Mouse (Mus musculus): Measurements from ENCODE around the gene Adat2.
A peak's percentile ranks its signal among the peaks of the same experiment; 100 is the strongest.

The Adat2 gene

DNA sequence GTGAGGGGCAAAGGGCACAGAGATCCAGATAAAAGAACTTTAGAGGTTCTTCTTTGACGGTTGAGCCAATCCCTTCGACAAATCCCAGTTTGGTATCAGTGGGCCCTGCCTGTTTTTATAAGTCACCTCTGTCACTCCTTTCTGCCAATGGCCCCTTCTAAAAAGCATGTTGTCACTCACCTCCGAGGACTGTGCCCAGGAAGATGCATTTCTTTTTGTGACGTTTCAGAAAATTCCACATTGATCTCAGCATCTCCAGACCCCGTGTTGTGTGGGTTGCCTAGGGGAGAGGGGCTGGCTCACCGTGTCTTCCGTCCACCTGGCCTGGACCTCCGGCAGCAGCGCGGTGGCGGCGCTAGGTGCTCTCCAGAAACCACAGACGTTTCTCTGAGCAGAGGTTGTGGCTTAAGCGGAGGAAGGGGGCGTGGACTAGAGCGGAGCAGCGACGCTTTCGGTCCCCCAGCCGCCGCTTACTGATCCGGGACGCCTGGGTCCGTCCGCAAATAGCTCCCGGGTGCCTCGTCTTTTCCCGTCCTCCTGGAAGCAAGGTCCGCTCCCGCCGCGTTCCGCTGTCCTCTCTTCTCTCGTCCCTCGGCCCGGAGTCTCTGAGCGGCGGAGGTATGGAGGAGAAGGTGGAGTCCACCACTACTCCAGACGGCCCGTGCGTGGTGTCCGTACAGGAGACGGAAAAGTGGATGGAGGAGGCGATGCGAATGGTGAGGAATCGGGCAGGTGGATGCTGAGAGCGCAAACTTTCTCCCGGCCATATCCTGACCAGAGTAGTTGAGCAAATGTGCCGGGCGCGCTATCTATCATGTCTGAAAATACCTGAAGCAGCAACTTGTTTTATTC, at the start of gene Adat2, which contains the start of gene Pex3:
TSS of gene Adat2 (plus strand) at position 249 of the 852 bp plus-strand sequence.
TSS of gene Pex3 (minus strand) at position 497 of the 852 bp plus-strand sequence.
- DNase-seq (ENCODE audit: low spot score) = peak; percentile 91

DNA sequence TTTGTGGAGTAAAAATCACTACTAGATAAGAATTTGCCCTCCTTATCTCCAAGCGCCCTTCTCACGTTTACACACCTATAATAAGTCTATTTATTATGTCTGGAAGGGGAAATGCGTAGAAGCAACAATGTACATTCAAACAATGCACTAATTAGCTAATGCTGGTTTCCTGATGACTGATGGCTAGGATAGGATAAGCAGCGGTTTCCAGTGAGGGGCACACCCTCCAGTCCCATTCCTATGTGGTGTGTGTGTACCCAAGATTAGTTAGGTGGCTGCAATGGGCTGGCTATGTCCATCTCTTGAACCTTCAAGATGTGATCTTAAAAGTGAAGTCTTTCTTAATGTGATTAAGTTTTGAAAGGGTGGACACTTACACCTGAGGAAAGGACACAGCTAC, 30.8 kb upstream of the Adat2 start:
- peak; percentile 61 for DNase-seq (ENCODE audit: low spot score)

GRCm38 (mm10) chr10:13528155-13528554, 24.5 kb upstream of the Adat2 start:
- no peak for DNase-seq (ENCODE audit: low spot score)

- DNase-seq (ENCODE audit: low spot score) = no peak
Observed at GRCm38 (mm10) chr10:13534751-13535150, 17.9 kb upstream of the Adat2 start.

- DNase-seq (ENCODE audit: low spot score) = no peak
Observed at GRCm38 (mm10) chr10:13536706-13537105, 16.0 kb upstream of the Adat2 start.

DNA sequence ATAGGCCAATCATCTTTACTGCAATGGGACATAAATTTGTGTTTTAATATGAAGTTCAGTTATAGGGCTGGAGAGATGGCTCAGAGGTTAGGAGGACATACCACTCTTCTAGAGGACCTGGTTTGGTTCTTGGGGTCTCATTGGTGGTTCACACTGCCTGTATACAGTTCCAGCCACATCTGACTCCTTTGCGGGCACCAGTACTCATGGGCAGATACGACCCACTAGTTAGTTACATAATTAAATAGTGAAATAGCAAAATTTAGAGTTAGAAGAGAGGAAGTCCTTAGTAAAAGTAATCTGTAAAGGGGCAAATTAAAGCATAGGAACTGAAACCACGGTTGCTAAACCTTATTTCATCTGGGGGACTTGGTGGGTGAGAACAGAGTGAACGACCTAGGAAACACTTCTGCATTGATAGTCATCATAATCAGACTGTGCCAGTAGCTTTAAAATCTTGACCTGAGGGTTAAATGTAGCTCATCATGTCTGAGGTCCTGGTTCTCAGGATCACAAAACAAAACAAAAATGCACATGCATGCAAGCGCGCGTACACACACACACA, 12.8 kb upstream of the Adat2 start:
- no peak for DNase-seq (ENCODE audit: low spot score)

DNA sequence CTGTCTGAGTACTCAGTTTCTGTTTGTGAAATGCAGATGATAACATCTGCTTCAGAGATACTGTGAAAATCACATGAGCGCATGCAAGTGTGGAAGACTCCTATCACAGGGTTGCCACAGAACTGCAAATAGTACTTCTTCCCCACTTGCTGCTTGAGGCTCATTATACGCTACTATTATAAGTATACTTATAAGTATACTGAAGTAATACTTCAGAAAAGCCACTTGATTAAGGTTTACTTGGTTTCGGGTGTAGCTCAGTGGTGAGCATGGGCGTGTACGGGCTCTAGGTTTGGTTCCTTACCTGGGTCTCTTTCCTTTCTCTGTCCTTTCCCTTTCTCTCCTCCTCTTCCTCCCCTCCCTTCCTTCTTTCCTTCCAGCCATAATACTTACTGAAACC, 11.0 kb upstream of the Adat2 start:
- DNase-seq (ENCODE audit: low spot score) = no peak

GRCm38 (mm10) chr10:13553498-13553985, 848 bp downstream of the Adat2 start:
- no peak for DNase-seq (ENCODE audit: low spot score)

DNA sequence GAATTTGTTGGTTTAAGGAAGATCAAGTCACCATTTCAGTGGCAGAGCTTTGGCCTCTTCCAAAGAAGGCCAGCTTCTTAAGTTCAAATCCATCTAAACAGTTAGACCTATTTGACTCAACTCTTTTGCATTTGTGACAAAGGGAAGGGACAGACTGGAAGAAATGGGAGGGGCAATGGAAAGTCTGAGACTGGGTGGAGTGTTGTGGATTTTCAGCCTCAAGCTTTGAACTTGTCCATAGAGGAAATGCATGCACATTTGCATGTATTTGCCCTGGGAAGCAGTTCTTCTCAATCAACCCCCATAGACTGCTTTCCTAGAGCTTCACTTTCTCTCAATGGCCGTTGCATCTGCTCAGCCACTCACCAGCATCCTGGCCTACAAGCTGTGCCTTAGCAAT, 1.6 kb downstream of the Adat2 start:
- DNase-seq (ENCODE audit: low spot score) = no peak

- DNase-seq (ENCODE audit: low spot score) = no peak
Observed at GRCm38 (mm10) chr10:13560014-13560674, 7.5 kb downstream of the Adat2 start.

- DNase-seq (ENCODE audit: low spot score) = peak; percentile 24
Observed at GRCm38 (mm10) chr10:13564364-13565079, 11.8 kb downstream of the Adat2 start.

DNA sequence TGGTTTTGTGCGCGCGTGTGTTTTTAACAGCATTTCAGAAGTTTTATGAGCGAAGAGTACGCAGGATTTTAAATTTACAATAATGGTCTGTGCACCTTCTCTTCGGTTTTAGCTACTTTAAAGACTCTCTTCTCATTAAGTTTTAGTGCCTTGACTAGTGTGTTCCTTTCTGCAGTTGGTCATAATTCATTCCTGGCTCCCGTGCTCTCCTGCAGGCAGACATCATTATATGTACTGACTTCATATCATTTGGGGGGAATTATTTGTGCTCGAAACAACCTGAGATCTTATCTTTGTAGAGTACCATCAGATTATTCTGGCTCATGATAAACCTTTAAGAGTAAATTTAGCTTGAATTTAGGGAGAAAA, 12.4 kb downstream of the Adat2 start:
- no peak for DNase-seq (ENCODE audit: low spot score)

DNA sequence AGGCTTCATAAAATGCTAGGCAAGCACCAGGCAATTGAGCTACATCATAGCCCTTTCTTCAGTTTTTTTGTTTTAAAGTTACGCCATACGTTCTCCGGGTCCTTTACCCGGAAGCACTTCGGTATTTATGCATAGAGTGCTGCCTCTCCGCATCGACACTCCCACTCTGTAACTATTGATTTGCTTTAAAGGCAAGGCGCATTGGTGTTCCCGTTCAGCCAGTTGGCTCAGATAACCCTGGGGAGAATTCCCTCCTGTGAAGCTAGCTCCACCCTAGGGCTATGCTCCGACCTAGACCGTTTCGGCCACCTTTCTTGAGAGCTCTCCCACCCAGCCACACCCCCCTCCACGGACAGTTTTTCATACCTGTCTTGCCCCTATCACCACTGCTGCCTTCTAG, 13.7 kb downstream of the Adat2 start:
- DNase-seq (ENCODE audit: low spot score) = no peak

- DNase-seq (ENCODE audit: low spot score) = no peak
Observed at GRCm38 (mm10) chr10:13569818-13570217, 17.1 kb downstream of the Adat2 start.

- no peak for DNase-seq (ENCODE audit: low spot score)
Observed at GRCm38 (mm10) chr10:13570697-13571538, 18.2 kb downstream of the Adat2 start.

DNA sequence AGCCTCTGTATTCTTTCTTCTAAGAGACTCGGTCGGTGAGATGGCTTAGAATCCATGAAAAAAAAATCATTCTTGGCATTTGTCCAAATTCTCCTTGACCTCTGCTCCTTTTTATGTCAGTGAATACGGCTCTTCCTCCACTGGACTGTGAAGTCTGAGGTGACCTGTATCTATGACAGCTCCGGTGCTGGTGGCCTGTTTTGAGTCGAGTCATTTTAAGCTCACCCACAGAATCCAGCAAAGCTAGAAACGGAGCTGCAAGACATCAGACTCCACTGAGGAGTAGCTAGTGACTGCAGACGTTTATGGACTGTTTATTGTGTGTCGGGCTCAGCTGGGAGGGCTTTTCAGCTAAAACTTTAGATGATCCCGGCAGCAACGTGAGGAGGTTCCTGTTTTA, 19.3 kb downstream of the Adat2 start:
- DNase-seq (ENCODE audit: low spot score) = no peak

DNA sequence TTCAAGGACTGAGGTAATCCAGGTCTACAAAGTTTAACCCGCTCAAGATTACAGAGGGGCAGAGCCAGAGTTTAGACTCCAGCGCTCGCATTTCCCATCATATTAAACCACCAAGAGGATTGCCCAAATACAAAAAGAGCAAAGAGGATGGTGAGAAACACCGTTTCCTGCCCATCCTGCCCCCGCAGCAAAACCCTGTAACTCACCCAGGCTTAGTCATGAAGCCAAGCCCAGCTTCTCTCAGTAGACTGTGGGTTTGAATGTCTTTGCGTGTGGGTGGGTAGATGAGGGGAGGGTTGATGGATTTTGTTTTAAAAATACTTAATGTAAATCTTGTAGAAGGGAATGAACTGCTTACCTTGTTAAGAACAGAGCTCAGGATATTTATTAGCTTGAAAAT, 19.7 kb downstream of the Adat2 start:
- DNase-seq (ENCODE audit: low spot score) = no peak

DNA sequence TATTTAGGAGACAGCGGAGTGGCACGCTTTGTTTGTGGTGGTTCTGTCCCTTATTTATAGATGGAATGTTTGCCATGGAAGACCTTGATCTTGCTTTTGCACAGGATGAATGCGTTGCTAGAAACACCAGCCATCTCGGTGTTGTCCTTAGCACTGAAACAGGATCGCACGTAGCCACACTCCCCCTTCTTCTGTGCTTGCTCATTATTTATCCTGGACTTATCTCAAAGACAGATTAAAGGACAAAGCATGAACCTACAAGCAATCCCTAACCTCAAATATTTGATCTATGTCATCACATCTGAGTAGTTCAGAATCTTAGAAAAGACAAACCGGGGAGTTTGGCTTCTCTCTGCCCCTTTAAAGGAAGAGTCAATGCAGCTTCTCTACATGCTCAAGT, 24.4 kb downstream of the Adat2 start:
- no peak for DNase-seq (ENCODE audit: low spot score)

GRCm38 (mm10) chr10:13587914-13588313, 35.2 kb downstream of the Adat2 start:
- no peak for DNase-seq (ENCODE audit: low spot score)

GRCm38 (mm10) chr10:13592196-13592595, 39.5 kb downstream of the Adat2 start:
- DNase-seq (ENCODE audit: low spot score) = no peak

- DNase-seq (ENCODE audit: low spot score) = no peak
Observed at GRCm38 (mm10) chr10:13593529-13593928, 40.8 kb downstream of the Adat2 start.

Measured in c-Kit-positive CD71-positive TER-119-positive erythroid progenitor cells, embryonic 14.5 days (primary cell).